Mouse (Mus musculus) brain, embryonic 18.5 days (tissue): Measurements from ENCODE around the gene Bfsp2.

Experiments used
- DNase-seq: peaks from one replicate; pipeline ENCODE4 v3.0.0-alpha.2; 2012; ENCODE audit warnings: low read depth, low spot score

Gene Bfsp2

DNA sequence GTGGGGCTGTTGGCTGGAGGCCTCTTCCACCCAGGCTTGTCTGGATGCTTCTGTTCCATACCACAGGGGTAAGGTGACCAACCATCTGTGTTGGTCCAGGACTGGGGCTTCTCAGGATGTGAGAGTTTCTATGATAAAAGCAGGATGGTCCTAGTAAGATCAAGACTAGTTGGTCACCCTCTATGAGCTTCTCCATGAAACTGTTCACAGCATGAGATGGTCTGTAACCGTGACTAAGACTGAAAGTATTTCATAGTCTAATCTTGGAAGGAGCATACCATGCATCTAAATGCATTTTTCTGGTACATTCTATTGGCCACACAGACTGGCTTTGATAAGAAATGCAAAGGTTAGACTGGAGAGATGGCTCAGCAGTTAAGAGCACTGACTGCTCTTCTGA is 96.6 kb downstream of the Bfsp2 start:
- DNase-seq: no peak

GRCm38 (mm10) chr9:103382989-103383388 is 97.2 kb downstream of the Bfsp2 start:
- no peak for DNase-seq

DNA sequence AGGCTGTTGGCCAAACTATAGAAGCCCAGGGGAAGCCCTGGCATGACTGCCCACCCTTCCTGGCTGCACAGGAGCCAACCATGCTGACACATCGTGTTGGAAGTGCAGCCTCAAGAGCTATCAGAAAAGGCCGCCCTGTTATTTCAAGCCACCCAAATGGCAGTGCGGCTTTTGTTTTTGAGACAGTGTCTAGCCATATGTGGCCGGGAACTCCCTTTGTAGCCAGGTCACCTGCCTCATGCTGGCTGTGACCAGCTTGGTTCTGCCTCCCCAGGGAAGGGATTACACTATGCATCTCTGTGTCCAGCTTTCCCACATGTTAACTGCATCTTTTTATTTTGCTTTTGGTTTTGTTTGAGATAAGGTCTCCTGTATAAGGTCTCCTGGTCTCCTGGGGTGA is 99.7 kb downstream of the Bfsp2 start:
- no peak for DNase-seq

DNA sequence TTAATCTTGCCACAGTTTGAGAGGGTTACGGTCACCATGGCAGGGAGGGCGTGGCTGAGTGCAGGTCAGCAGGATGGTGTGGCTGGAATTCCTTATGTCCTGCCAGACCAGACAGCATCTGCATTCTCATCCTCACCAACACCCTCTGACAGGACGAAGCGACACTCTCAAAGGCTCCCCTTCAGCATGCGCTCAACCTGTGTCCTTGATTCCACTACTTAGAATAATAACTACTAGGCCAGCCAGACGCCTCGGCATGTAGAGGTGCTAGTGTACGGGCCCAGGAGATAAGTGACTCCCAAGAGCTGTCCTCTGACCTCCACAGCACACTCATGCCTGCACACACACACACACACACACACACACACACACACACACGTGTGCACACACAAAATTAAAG is 101.0 kb downstream of the Bfsp2 start:
- no peak for DNase-seq

DNA sequence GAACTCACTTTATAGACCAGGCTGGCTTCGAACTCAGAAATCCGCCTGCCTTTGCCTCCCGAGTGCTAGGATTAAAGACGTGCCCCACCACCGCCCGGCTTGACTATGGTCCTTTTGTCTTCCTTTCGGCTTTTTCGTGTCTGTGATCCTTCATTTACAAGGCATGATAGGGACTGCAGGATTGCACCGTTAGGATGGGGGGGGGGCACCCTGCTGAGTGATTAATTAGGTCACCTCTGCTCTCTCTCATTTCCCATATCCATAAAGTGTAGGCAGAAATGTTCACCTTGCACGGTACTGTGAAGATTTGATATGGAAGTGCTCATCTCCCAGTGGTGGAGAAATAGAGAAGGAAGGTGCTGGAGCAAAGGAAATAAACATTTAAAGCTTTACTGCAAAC is 101.5 kb downstream of the Bfsp2 start:
- no peak for DNase-seq

DNA sequence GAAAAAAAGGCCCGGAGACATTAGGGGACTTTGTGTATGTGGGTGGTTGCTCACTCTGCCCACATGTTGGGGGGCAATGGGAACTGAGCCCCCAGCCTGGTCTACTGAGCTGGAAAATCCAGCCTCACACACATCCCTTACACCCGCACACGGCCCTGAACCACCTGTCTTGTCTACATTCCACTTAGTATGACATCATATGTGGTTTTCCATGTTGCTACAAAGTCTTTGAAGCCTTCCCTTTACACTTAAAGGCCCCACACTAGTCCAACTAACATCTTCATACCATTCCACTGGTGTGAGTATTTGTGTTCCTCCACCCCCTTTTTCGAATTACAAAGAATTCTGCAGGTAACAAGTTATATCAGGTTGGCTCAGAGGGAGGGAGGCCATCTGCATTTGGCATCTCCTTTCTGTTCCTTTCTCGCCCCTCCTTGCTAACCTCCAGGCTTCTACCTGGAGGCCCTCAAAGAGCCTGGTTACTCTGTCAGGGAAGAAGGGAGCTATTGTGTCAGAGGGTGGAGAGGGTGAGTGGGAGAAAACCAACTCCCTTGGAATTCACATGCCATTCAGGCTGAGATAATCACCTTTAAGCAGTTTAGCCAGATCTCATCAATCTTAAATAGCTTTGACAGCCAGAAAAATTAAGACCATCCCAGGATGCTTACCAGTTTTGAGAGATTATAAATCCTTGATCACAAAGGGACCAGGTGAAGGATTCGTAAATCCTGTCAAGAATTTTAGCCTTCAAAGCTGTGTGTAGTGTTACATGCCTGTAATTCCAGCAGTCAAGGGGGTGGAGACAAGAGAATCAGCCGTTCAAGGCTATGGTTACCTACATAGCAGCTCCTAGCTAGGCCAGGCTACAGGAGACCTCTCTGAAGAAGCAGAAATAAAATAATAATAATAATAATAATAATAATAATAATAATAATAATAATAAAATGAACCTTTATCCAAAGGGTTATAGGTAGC is 103.6 kb downstream of the Bfsp2 start:
- no peak for DNase-seq
